Mouse (Mus musculus) liver, postnatal 0 days (tissue): ENCODE results near the gene Stil.

ENCODE experiments used
- CTCF ChIP-seq: sonication (generic); IDR thresholded peaks from 2 replicates; pipeline ENCODE4 v1.5.1; 2016; ENCODE audit warnings: antibody characterized with exemption, low read depth
- EP300 ChIP-seq: IDR thresholded peaks from 2 replicates; pipeline ENCODE4 v1.6.1; 2016; ENCODE audit warnings: antibody characterized with exemption, low read depth, mild to moderate bottlenecking

- no peak for TF ChIP-seq CTCF
- no peak for TF ChIP-seq EP300
Measured at GRCm38 (mm10) chr4:115056921-115057673, 57.1 kb downstream of the Stil start.
